Mouse (Mus musculus) cerebellum, postnatal 36 days (tissue): ENCODE results near the gene Tac2.

ENCODE experiments used
- DNase-seq, 2 experiments: peaks; one replicate each; pipeline ENCODE4 v3.0.0; 2021 to 2022; ENCODE audit warnings: mixed read lengths in 2 of 2

The Tac2 gene

DNA sequence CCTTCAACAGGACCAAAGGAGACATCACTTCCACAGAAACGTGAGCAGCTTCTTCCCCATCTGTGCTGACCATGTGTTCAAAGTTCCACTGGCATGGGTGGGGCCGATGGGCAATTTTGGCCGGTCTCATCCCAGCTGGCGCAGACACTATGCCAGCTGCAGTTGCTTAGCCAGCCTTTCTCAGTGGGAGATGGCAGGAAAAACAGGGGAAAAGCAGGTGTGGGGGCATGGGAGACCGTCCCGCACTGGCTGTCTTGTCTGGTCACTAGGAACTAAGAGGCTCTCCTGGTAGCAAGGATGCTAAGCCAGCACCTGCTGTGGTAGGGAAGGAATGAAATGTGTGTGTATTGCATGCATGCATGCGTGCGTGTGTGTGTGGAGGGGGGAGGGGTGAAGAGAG, 4.2 kb downstream of the Tac2 start:
- no peak for DNase-seq

GRCm38 (mm10) chr10:127730285-127730932, 6.1 kb downstream of the Tac2 start:
- no peak for DNase-seq

- no peak for DNase-seq
These were observed 6.6 kb downstream of the Tac2 start for GRCm38 (mm10) chr10:127730933-127731310.

DNA sequence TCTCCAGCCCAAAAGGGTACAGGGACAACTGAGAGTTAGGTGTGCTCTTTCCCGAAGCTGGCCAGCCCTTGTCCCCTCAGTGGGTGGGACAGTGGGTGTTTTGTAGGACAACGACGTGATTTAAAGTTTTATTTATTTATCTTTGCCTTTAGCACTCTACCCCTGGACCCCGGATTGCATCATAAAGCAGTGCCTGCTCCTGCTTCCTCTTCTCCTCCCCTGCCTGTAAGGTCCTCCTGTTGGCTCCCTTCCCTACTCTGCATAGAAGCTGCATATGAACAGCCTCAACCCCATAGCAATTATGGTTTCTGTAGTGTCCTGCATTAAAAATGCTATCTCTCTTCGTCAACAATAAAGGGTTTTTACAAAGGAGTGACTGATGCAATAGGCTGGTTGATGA, 7.1 kb downstream of the Tac2 start:
- DNase-seq = no peak

- no peak for DNase-seq
These were observed 10.2 kb downstream of the Tac2 start for GRCm38 (mm10) chr10:127734434-127734833.

DNA sequence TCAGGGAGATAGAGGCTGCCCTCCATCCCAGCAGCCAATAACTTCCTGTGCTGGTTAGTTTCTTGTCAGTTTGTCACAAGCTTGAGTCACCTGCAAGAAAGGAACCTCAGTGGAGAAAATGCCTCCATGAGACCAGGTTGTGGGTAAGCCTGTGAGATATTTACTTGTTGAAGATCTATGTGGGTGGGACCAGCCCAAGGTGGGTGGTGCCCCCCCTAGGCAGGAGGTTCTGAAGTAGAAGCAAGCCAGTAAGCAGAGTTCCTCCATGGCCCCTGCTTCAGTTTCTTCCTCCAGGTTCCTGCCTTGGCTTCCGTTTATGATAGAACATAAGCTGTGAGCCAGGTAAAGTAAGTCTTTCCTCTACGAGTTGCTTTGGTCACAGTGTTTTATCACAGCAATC, 12.0 kb downstream of the Tac2 start:
- no peak for DNase-seq

DNA sequence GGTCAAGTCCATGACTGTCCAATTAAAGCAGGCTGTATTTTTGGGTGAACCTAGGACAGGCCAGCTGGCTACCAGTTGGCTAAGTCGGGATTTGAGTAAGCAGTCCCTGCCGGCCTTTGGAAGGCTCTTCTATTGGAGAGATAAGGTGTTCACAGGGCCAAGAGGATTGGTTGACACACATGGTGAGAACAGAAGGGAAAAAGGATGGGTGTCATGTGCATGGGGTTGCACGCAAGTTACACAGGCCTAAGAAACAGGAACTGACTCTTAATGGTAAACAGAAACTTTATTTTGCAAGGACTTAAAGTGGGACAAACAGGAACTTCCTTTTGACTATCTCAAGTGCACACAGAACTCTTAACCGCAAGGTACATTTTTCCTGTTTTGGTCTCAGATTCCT, 12.6 kb downstream of the Tac2 start:
- DNase-seq = no peak

DNA sequence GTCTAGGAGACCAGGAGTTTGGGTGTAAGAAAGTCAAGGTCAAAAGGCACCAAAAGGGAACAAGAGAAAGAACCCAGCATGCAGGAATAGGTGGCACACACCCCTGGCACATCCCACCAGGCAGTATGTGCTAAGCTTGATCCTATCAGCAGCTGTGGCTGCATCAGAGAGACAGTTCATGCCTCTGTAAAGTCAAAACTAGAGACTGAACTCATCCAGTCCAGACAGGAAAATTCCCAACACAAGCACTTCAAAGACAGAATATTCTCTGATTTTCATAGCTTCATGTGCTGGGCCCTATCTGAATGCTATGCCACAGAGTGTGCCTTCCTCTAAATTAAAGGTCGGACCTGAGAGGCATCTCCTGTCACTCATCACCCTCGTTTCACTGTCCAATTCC, 13.3 kb downstream of the Tac2 start:
- no peak for DNase-seq

DNA sequence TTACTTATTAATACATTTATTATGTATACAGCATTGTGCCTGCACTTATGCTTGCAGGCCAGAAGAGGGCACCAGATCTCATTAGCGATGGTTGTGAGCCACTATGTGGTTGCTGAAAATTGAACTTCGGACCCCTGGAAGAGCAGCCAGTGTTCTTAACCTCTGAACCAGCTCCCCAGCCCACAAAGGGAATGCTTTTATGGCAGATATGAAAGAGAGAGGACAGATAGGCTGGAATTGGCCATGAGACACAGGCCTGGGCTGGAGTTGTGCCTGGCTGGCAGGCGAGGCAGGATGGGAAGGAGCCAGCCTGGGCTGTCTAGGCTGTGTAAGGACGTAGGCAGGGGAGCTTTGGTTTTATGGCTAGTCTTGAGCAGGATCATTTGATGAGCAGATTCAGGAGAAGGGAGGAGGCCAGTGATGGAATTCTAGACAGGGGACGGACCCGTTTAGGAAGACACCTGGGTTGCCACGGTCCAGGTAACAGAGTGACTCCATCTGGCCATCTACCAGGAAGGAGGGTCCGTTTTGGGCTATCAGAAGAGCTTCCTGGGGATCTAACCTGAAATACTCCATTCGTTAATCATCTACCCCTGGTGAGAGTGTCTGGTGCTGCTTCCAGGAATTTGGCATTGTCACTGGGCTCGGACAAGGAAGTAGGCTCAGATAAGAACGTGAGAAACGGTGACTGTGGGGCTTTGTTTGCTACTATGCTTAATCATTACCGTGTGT, 14.0 kb downstream of the Tac2 start:
- DNase-seq = peak; percentile 11 to 15

GRCm38 (mm10) chr10:127739083-127739660, 14.9 kb downstream of the Tac2 start, which contains the start of gene Zbtb39:
Gene Zbtb39, plus strand, starts transcription at chr10:127739538.
- peak; percentile 70 to 80 for DNase-seq

DNA sequence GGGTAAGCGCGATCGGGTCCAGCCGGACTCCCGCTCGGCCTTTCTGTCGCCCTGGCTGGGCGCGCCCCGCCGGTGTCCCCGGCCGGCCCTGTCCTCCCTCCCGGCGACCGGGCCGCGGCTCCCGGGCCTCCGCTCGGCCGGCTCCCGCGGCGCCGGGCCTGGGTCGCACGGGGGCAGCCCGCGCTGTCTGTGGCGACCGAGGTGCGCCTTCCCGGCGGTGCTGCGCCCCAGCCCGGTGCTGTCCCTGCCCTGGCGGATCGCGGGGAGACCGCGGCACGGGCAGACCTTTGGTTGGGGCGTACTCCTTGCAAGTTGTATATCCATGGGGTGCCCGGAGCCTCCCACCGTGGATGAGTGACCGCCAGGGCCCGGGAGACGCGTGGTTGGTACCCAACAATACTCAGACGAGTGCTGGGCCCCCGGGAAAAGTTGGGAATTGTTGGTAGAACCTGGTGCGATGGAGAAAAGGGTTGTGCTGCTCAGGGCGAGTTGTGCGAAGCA, 15.4 kb downstream of the Tac2 start:
- DNase-seq = no peak

GRCm38 (mm10) chr10:127744661-127745060, 20.4 kb downstream of the Tac2 start:
- DNase-seq = peak; percentile 35 to 49

DNA sequence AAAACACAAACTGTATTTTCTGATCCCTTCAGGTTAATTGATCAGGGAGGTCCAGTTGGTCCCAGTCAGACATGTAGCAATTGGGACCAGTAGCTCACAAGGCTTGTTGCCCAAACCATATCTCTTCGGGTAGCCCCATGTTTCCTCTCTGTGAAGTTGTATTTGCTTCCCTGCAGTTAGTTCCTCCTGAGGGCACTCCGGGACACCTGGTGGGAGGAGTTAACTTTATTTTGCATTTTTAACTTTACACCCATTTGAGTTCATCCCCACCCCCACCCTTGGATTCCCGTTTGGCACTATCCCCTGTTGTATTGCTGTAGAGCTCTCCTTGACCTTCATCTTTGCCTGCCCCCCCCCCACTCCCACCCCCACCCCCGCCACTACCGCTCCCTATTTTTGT, 21.6 kb downstream of the Tac2 start:
- DNase-seq = no peak

DNA sequence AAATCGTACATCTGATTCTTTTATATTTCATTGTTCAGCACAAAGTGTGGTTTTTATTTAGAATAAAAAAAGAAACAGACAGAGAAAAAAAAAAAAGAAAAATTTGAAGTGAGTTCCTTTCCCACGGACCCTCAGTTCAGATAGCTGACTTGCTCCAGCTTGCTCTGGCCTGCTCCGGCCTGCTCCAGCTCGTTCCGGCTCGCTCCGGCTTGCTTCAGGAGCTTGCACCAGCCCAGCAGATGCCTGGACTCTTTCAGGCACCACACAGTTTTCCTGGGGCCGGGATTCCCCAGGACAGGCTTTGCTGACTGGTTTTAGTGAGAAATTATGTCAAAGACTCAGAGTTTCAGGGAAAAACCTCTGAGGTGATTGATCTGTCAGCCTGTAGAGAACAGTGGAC, 23.0 kb downstream of the Tac2 start:
- DNase-seq = no peak

GRCm38 (mm10) chr10:127748847-127749612, 24.8 kb downstream of the Tac2 start:
- DNase-seq = no peak

GRCm38 (mm10) chr10:127750136-127750777, 26.0 kb downstream of the Tac2 start:
- peak; percentile 18 to 20 for DNase-seq

GRCm38 (mm10) chr10:127751548-127751947, 27.3 kb downstream of the Tac2 start, which contains the start of gene Gpr182:
Gene Gpr182, minus strand, starts transcription at chr10:127751732.
- DNase-seq = no peak

GRCm38 (mm10) chr10:127754566-127755166, 30.4 kb downstream of the Tac2 start:
- DNase-seq = no peak

GRCm38 (mm10) chr10:127755246-127755645, 31.0 kb downstream of the Tac2 start:
- no peak for DNase-seq

GRCm38 (mm10) chr10:127755770-127756468, 31.6 kb downstream of the Tac2 start:
- DNase-seq = no peak
